Mouse (Mus musculus) kidney, postnatal 36 days (tissue): Measurements from ENCODE around the gene Six1.

Experiments
- DNase-seq, 2 experiments: peaks; one replicate each; pipeline ENCODE4 v3.0.0; 2021 to 2022; ENCODE audit warnings: mixed read lengths in 2 of 2

Six1 gene

GRCm38 (mm10) chr12:73049520-73050225 is 4.0 kb downstream of the Six1 start:
- no peak for DNase-seq

GRCm38 (mm10) chr12:73048537-73048936 is 5.2 kb downstream of the Six1 start:
- no peak for DNase-seq

- DNase-seq = no peak
Measured at GRCm38 (mm10) chr12:73047576-73047975, 6.1 kb downstream of the Six1 start.

- DNase-seq = peak; percentile 62 to 71
Measured at GRCm38 (mm10) chr12:73046607-73047180, 7.0 kb downstream of the Six1 start.

GRCm38 (mm10) chr12:73045724-73046606 is 7.7 kb downstream of the Six1 start:
- no peak for DNase-seq

- peak in 1 of 2 experiments; percentile 63 for DNase-seq
Measured at GRCm38 (mm10) chr12:73045046-73045723, 8.5 kb downstream of the Six1 start.

- peak in 1 of 2 experiments; percentile 36 for DNase-seq
Measured at GRCm38 (mm10) chr12:73044221-73045045, 9.3 kb downstream of the Six1 start.

GRCm38 (mm10) chr12:73043396-73044167 is 10.1 kb downstream of the Six1 start:
- DNase-seq = no peak

- DNase-seq = no peak
Measured at GRCm38 (mm10) chr12:73042903-73043302, 10.8 kb downstream of the Six1 start.

- no peak for DNase-seq
Measured at GRCm38 (mm10) chr12:73042406-73042805, 11.3 kb downstream of the Six1 start.

GRCm38 (mm10) chr12:73041256-73041630 is 12.4 kb downstream of the Six1 start:
- DNase-seq = no peak

- no peak for DNase-seq
Measured at GRCm38 (mm10) chr12:73040563-73041255, 13.0 kb downstream of the Six1 start.

GRCm38 (mm10) chr12:73039939-73040562 is 13.6 kb downstream of the Six1 start:
- DNase-seq = no peak

- no peak for DNase-seq
Measured at GRCm38 (mm10) chr12:73038992-73039938, 14.4 kb downstream of the Six1 start.

GRCm38 (mm10) chr12:73038441-73038991 is 15.2 kb downstream of the Six1 start:
- DNase-seq = no peak

- no peak for DNase-seq
Measured at GRCm38 (mm10) chr12:73037385-73038160, 16.1 kb downstream of the Six1 start.
